Mouse (Mus musculus) megakaryocyte-erythroid progenitor cell, adult 5-6 weeks (primary cell): ENCODE results near the gene Exoc6. TPM values are rescaled to one million over a fixed set of nuclear protein-coding genes. Genes with fewer than 3 reads are reported as not detected.
"Not testable (repeated sequence)": the region's sequence is repeated elsewhere in the genome, so short reads cannot be mapped to it uniquely, and the experiment has no call there.

ENCODE experiments used
- ATAC-seq: replicated peaks from 2 replicates; pipeline ENCODE4 v1.8.0; 2016; ENCODE audit warnings: mild to moderate bottlenecking, inconsistent platforms; ENCODE audit not compliant: severe bottlenecking, poor library complexity, low FRiP score, low TSS enrichment
- total RNA-seq, 2 experiments: library from RNA; stranded (forward) in 1 of 2; stranded (reverse) in 1 of 2; fragments of 200-1000, 215-1000 nt in 1 of 2; fragments of >200 nt in 1 of 2; fragmentation: Nextera tagmentation in 1 of 2; gene quantifications; 2 replicates each; pipeline ENCODE4 v1.2.3; 2014 to 2017

Exoc6 gene
- total RNA-seq, 2 experiments from 2014 or later = 46.9 to 104 TPM

DNA sequence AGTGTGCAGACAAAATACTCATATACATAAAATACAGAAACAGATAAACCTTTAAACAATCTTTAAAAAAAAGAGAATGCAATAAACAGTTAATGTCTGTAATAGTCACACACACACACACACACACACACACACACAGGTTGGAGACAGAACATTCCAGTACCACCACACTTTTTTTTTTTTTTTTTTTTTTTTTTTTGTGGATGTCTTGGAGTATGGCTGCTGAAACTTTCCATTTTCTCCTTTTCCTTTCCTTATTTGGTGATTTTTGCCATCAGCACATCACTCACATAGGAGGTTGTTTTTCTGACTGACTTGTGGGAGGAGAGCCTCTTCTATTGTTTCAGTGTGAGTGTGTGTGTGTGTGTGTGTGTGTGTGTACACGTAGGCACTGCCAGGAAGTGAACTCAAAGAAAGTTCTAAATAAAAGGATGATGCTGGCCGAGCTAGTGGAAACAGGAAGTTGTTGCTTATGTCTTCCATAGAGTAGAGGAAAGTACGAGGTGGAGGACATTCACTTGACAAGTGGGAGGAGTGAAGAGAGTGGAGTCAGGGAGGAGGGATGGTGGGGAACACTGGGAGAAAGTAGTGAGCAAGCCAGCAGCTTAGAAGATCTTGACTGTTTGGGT is 15.4 kb upstream of the Exoc6 start:
- ATAC-seq = no peak

DNA sequence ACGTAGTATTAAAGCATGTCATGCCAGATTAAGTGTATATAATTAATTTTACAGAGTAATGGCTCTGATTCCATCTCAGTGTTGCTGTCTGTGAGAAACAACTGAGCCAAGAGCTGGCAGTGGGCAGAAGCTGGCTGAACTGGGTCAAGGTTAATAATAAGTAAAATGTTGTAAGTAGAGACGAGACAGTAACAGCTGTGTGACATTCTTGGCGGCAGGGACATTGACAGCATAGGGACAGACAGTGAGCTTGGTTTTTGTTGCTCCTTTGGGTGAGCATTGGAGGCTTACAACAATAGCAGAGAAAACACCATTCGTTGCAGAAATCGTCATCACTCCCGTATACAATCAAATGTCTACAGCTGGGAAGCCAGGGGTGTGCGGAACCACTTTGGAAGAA is 13.8 kb upstream of the Exoc6 start:
- ATAC-seq = no peak

- peak; percentile 83 for ATAC-seq
These were observed 12.5 kb upstream of the Exoc6 start for GRCm38 (mm10) chr19:37537717-37538116.

DNA sequence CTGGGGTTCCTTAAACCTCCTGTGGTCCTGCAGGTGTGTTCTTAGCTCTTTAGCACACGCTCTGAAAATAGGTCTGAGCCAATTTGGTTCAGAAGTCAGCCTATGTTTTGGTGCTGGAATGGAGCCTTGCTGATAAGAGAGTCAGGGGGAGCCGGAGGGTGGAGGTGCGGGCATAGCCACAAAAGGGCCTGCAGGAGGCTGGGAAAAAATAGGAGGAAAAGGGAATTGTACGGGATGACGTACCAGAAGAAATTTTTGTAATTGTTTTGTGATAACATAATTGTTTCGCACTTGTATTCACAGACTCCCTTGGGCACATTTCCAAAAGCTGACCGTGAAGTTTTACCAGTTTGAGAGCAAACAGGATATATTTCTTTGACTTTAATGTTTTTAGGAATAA is 10.0 kb upstream of the Exoc6 start:
- 0 out of 2 replicates have a peak, but pooled peaks have one; percentile 14 for ATAC-seq

DNA sequence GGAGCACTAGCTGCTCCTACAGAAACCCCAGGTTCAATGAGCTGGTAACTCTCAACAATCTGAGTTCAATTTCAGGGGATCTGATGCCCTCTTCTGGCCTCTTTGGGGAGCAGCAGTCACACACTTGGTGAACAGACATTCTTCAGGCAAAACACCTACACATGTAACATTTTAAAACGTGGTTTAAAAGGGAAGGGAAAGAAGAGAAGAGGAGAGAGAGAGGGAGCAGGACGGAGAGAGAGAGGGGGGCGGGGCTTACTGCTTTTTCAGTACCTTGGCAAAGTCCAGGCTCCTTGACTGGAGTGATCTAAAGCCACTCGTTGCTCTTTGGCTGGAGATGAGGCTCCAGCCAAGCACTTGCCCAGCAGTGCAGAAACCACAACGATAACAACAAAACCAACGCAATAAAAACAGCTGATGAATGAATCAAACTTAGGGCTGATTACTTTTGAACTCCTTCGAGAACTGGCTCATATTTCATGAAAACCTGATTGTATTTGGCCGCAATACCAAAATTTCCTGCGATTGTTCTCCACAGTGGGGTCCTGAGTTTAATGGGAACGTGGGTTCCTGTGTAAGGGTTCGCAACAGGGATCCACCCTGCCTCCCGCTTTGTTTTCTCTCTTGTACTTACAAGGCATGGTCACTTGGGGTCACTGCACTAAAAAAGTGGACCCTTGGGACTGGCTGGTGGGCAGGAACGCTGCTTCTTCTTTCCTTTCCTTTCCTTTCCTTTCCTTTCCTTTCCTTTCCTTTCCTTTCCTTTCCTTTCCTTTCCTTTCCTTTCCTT is 6.5 kb upstream of the Exoc6 start:
- ATAC-seq = peak; percentile 79

DNA sequence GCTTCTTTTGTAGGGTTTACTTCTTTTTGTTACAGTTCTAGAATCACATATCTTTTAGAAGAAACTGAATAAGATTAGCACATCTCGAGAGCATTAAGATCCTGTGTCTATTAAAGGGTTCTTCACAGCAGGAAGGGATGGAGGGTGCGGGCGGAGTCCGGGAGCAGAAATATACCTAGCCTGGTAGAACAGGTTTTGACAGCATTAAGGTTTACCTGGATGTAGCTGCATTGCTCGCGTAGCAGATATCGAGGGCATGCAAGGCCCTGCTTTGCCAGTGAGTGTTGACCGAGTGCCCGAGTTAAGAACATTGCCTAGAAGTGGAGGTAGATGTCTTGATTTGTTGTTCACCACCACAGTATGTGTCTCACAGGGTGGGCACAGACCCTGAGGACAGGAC is 5.7 kb upstream of the Exoc6 start:
- no peak for ATAC-seq

DNA sequence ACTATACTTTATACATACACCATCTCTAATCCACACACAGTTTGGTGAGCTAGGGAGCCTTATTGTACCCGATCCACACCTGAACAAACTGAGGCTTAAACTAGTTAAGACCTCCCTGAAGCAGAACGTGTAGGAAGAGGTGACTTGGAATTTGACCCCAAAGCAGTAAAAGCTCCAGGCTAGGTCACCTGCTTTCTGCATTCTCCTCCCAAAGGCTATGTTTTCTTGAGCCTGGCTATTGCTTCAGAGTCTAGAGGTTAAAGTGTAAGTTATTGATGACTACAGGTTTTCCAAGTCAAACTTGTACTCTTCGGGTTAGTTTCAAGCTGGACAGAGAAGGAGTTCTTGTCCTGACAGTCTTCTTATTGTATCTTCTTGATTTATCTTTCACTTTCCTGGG is 5.0 kb upstream of the Exoc6 start:
- no peak for ATAC-seq

DNA sequence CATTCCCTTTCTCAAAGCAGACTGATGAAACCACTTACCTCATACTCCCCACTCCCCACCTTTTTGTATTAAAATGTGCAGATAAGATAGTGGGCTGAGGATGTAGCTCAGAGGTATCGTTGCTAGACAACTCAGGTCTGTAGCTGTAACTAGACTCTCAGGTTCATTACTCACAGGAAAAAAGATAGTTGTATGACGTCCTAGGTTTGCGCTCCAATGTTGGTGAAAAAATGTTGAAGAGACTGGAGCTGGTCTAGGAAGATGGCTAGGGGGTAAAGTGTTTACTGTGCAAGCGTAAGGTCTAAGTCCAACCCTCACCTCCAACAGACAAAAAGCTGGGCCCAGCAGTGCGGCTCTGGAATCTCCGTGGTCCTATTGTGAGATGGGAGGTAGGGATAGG is 4.5 kb upstream of the Exoc6 start:
- ATAC-seq = no peak

- ATAC-seq = no peak
These were observed 3.4 kb upstream of the Exoc6 start for GRCm38 (mm10) chr19:37546776-37547175.

GRCm38 (mm10) chr19:37551040-37551566 is 885 bp downstream of the Exoc6 start:
- ATAC-seq = no peak

DNA sequence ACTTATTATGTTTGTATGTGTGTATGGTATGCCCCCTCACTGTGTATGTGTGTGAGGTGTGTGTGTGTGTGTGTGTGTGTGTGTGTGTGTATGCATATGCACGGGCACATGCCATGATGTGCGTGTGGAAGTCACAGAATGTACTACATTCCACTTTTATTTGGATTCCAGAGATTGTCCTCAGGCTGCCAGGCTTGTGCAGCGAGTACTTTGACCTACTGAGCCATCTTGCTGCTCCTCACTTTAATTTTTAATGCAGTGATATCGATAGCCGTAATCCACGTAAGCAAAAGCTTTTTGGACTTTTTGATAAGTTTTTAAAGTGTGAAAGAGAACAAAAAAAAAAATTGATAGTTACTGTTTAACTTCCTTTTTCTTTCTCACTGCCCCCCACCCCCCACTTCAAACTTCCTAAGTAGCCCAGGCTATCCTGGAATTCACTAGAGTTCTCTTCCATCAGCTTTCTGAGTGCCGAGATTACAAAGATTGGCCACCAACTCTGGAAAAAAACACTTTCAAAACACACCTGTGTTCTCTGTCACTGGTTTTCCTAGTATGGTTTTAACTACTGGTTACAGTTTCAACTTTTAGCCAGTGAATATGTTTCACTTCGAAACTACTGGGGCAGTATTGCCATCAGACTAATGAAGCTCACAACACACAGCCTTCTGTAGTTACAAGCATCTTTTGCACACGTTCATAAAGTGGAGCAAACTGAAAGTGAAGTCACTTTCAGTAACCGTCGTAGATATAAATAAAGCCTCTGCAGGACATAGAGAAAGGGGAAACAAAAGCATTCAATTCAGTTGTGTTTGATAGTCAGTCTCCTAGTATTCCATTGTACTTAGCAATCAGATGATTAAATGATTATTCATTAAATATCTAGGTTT is 3.4 kb downstream of the Exoc6 start:
- no peak for ATAC-seq

- ATAC-seq = not testable (repeated sequence)
These were observed 4.0 kb downstream of the Exoc6 start for GRCm38 (mm10) chr19:37554266-37554650.

GRCm38 (mm10) chr19:37555863-37556566 is 5.8 kb downstream of the Exoc6 start:
- peak; percentile 50; the same call in 1 of the 2 replicates for ATAC-seq

- ATAC-seq = no peak
These were observed 7.7 kb downstream of the Exoc6 start for GRCm38 (mm10) chr19:37557898-37558297.

DNA sequence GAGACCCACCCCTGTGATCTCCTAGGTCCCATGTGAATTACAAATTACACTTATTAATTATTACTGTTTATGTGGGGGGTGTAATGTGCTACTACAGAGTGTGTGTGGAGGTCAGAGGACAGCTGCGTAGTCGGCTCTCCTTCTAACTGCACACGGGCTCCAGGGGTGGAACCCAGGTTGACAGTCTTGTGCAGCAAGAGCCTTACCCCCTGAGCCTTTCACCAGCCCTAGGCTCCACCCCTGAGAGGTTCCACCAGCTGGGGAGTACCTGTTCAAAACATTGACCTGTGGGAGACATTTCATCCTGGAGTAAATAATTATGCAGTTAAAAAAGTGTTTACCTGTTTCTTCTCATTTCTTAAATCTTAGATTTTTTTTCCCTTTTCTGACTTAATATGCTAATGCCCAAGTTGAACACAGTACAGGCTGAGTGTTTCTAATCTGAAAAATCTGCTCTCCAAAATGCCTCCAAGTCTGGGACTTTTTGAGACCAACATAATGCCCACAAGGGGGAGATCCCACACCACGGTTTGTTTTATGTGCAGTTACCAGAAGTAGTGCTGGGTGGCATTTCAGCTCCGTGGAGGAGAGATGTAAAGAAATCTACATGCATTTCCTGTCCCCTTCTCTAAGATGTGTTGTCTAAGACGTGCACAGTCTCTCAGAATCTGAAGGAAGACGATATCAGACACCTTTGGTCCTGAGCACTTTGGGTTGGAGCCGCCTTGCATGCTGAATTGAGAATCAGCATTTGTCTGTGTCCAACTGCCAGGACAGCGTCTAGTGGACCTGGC is 9.3 kb downstream of the Exoc6 start:
- peak; percentile 54; the same call in 1 of the 2 replicates for ATAC-seq

DNA sequence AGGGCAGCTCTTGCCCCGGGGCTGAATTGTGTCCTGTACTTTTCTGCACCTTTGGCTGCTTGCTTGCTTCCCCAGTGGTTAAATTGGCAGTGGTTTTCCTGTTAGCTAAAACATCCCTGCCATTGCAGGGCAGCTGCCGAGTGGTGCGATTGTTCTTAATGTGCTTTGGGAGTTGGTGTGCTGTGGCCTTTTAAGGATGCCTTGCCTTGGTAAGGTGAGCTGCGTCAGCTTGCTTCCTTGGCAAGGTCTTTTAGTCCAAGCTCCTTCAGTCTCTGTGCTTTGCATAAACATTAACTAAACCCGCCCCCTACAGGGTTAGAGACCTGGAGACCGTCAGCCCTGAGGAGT is 9.8 kb downstream of the Exoc6 start:
- no peak for ATAC-seq

- peak; percentile 71 for ATAC-seq
These were observed 11.1 kb downstream of the Exoc6 start for GRCm38 (mm10) chr19:37561106-37561892.

- ATAC-seq = no peak
These were observed 13.5 kb downstream of the Exoc6 start for GRCm38 (mm10) chr19:37563763-37564162.
